Comparison of ENCODE assay signal across 14 mouse cellular contexts in the genomic region with DNA sequence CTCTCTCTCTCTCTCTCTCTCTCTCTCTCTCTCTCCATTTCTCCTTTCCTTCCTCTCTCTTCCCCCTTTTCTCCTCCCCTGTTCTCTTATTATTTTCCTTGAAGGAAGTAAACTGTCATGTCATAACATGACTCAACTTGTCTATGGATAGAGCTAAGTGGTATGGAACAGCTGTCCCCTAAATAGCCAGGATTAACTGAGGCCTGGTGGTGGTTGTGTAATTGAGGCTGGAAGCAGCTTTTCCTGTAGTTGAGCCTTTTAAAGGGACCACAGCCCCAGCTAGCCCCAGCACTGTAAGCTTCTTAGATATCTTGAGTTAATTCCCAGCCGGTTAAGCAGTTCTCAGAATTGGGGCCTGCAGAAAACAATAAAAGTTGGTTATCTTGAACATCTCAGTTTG.
"Had no signal": no experiment of that assay in that cellular context is flagged by ENCODE, and none has a peak within 500 bp of the region (broad histone marks: within the 10 kb centered on the region; RNA-seq: fewer than 3 reads in every experiment).

No protein-coding gene starts in this region.

- ATAC-seq: intestine, postnatal 0 days; liver, embryonic 12.5 days; midbrain, embryonic 16.5 days had no signal

- H3K36me3 ChIP-seq: limb, embryonic 10.5 days; limb, embryonic 13.5 days; liver, embryonic 12.5 days; liver, embryonic 15.5 days; midbrain, embryonic 12.5 days had no signal

- DNase-seq: kidney, adult 2 months; kidney, postnatal 14 days; kidney, postnatal 4 days; liver; lung, postnatal 10 days; thymus, postnatal 25 days had no signal

- H3K4me3 ChIP-seq: limb, embryonic 10.5 days; limb, embryonic 13.5 days; liver, embryonic 12.5 days; liver, embryonic 15.5 days; midbrain, embryonic 12.5 days had no signal

- H3K27ac ChIP-seq: limb, embryonic 10.5 days; limb, embryonic 13.5 days; liver, embryonic 12.5 days; liver, embryonic 15.5 days; macrophage; midbrain, embryonic 12.5 days had no signal

- H3K4me1 ChIP-seq: limb, embryonic 10.5 days; limb, embryonic 13.5 days; liver, embryonic 12.5 days; liver, embryonic 15.5 days; midbrain, embryonic 12.5 days had no signal

- H3K9me3 ChIP-seq: limb, embryonic 10.5 days; limb, embryonic 13.5 days; liver, embryonic 12.5 days; liver, embryonic 15.5 days; midbrain, embryonic 12.5 days had no signal

- H3K9ac ChIP-seq: limb, embryonic 13.5 days; liver, embryonic 12.5 days; liver, embryonic 15.5 days; midbrain, embryonic 12.5 days had no signal

- H3K4me2 ChIP-seq: limb, embryonic 13.5 days; liver, embryonic 12.5 days; liver, embryonic 15.5 days; midbrain, embryonic 12.5 days had no signal

- H3K27me3 ChIP-seq: limb, embryonic 13.5 days; liver, embryonic 12.5 days; liver, embryonic 15.5 days; midbrain, embryonic 12.5 days had no signal
